Mouse (Mus musculus) limb, embryonic 15.5 days (tissue): ENCODE data around the gene Eng. TPM values are rescaled to one million over a fixed set of nuclear protein-coding genes. Genes with fewer than 3 reads are reported as not detected.

Source experiments
- ATAC-seq: fragments of 200-750 bp; cut with Nextera tagmentation; 2 replicates; pipeline ENCODE4 v1.8.0; 2017; ENCODE audit warnings: low read depth, moderate TSS enrichment; ENCODE audit not compliant: insufficient number of reproducible peaks, low FRiP score, low TSS enrichment
- H3K27ac ChIP-seq: fragments of 300-500 bp; sonication (generic); 2 replicates; pipeline ENCODE4 v1.5.1; 2015; ENCODE audit warnings: moderate library complexity, mild to moderate bottlenecking, inconsistent platforms
- H3K27me3 ChIP-seq: fragments of 300-500 bp; sonication (generic); 2 replicates; pipeline ENCODE4 v1.6.1; 2015; ENCODE audit warnings: inconsistent platforms
- H3K36me3 ChIP-seq: fragments of 300-500 bp; sonication (generic); 2 replicates; pipeline ENCODE4 v1.6.1; 2015; ENCODE audit warnings: inconsistent platforms
- H3K4me1 ChIP-seq: fragments of 300-500 bp; sonication (generic); 2 replicates; pipeline ENCODE4 v1.6.1; 2015; ENCODE audit warnings: inconsistent platforms
- H3K4me2 ChIP-seq: fragments of 300-500 bp; sonication (generic); 2 replicates; pipeline ENCODE4 v1.6.1; 2015; ENCODE audit warnings: mild to moderate bottlenecking, inconsistent platforms
- H3K4me3 ChIP-seq: fragments of 300-500 bp; sonication (generic); 2 replicates; pipeline ENCODE4 v1.5.1; 2015; ENCODE audit warnings: mild to moderate bottlenecking, inconsistent platforms
- H3K9ac ChIP-seq: fragments of 300-500 bp; sonication (generic); 2 replicates; pipeline ENCODE4 v1.6.1; 2015; ENCODE audit warnings: inconsistent platforms
- H3K9me3 ChIP-seq: fragments of 300-500 bp; sonication (generic); 2 replicates; pipeline ENCODE4 v1.6.1; 2016; ENCODE audit warnings: inconsistent platforms
- WGBS: fragments of 180-500 bp; shearing (Covaris S2); methylation state at CpG from one replicate; pipeline ENCODE4 v1.1.7; 2015; 5-methylcytosine and 5-hydroxymethylcytosine counted together
- polyA plus RNA-seq: library from polyadenylated mRNA; unstranded; fragments of >200 nt; fragmentation: Nextera tagmentation; extraction: Ambion mirVana; gene quantifications from 2 replicates; pipeline ENCODE4 v1.2.1, GENCODE M21; 2015

Gene Eng
- polyA plus RNA-seq, 1 experiment from 2014 or later = 64.6 TPM

- H3K4me3 ChIP-seq = no peak overlapping the region
- peaks cover 26% of the 10 kb centered on the region for H3K4me1 ChIP-seq
- H3K27me3 ChIP-seq = no peaks in the 10 kb centered on the region
- 84% methylated on average over 10 of the region's 10 CpGs for WGBS
- no peaks in the 10 kb centered on the region for H3K36me3 ChIP-seq
- no peak overlapping the region for H3K9ac ChIP-seq
- H3K4me2 ChIP-seq = no peak overlapping the region
- no peak for ATAC-seq
- no peak overlapping the region for H3K27ac ChIP-seq
- no peaks in the 10 kb centered on the region for H3K9me3 ChIP-seq
Observed at GRCm38 (mm10) chr2:32634277-32635105, 11.9 kb upstream of the Eng start.

GRCm38 (mm10) chr2:32636617-32637016, 9.8 kb upstream of the Eng start:
- no peak overlapping the region for H3K4me2 ChIP-seq
- no peak overlapping the region for H3K9ac ChIP-seq
- H3K27me3 ChIP-seq = no peaks in the 10 kb centered on the region
- H3K36me3 ChIP-seq = no peaks in the 10 kb centered on the region
- no peak overlapping the region for H3K4me3 ChIP-seq
- ATAC-seq = no peak
- WGBS = 84% methylated on average over 7 of the region's 7 CpGs
- H3K4me1 ChIP-seq = peaks cover 25% of the 10 kb centered on the region
- no peaks in the 10 kb centered on the region for H3K9me3 ChIP-seq
- H3K27ac ChIP-seq = peak overlapping the region; percentile 67

- Histone ChIP-seq H3K36me3 (no peaks in the 10 kb centered on the region), H3K4me2 (no peak overlapping the region), H3K27me3 (no peaks in the 10 kb centered on the region), H3K4me3 (no peak overlapping the region), H3K4me1 (peaks cover 26% of the 10 kb centered on the region), H3K27ac (peak overlapping the region; percentile 74), H3K9ac (no peak overlapping the region), H3K9me3 (no peaks in the 10 kb centered on the region)
- WGBS = 27% methylated on average over 11 of the region's 11 CpGs
- peak; percentile 32; the same call in 1 of the 2 replicates for ATAC-seq
Observed at GRCm38 (mm10) chr2:32637778-32638281, 8.6 kb upstream of the Eng start.

GRCm38 (mm10) chr2:32639632-32640031, 6.8 kb upstream of the Eng start:
- H3K27me3 ChIP-seq = no peaks in the 10 kb centered on the region
- no peak overlapping the region for H3K9ac ChIP-seq
- no peaks in the 10 kb centered on the region for H3K9me3 ChIP-seq
- no peak for ATAC-seq
- H3K4me1 ChIP-seq = peaks cover 23% of the 10 kb centered on the region
- WGBS = 91% methylated on average over 1 of the region's 1 CpGs
- no peak overlapping the region for H3K4me3 ChIP-seq
- no peak overlapping the region for H3K4me2 ChIP-seq
- H3K27ac ChIP-seq = no peak overlapping the region
- no peaks in the 10 kb centered on the region for H3K36me3 ChIP-seq

GRCm38 (mm10) chr2:32640550-32641051, 5.8 kb upstream of the Eng start:
- WGBS = 64% methylated on average over 6 of the region's 6 CpGs

GRCm38 (mm10) chr2:32641810-32642209, 4.6 kb upstream of the Eng start:
- 81% methylated on average over 5 of the region's 5 CpGs for WGBS
- Histone ChIP-seq H3K27me3 (no peaks in the 10 kb centered on the region), H3K4me1 (peaks cover 33% of the 10 kb centered on the region), H3K27ac (no peak overlapping the region), H3K36me3 (no peaks in the 10 kb centered on the region), H3K9me3 (no peaks in the 10 kb centered on the region), H3K9ac (no peak overlapping the region), H3K4me2 (no peak overlapping the region), H3K4me3 (no peak overlapping the region)
- ATAC-seq = no peak

More at GRCm38 (mm10) chr2:32640550-32641051, 5.8 kb upstream of the Eng start:
- Histone ChIP-seq H3K4me1 (peaks cover 26% of the 10 kb centered on the region), H3K4me3 (no peak overlapping the region), H3K36me3 (no peaks in the 10 kb centered on the region), H3K27ac (no peak overlapping the region), H3K27me3 (no peaks in the 10 kb centered on the region), H3K9ac (no peak overlapping the region), H3K4me2 (no peak overlapping the region), H3K9me3 (no peaks in the 10 kb centered on the region)
- ATAC-seq = no peak

- Histone ChIP-seq H3K4me1 (peaks cover 31% of the 10 kb centered on the region), H3K27ac (peak overlapping the region; percentile 58), H3K9me3 (no peaks in the 10 kb centered on the region), H3K4me3 (no peak overlapping the region), H3K36me3 (no peaks in the 10 kb centered on the region), H3K27me3 (no peaks in the 10 kb centered on the region), H3K4me2 (no peak overlapping the region), H3K9ac (no peak overlapping the region)
- peak; percentile 45; the same call in 1 of the 2 replicates for ATAC-seq
- 41% methylated on average over 7 of the region's 7 CpGs for WGBS
Observed at GRCm38 (mm10) chr2:32642813-32643212, 3.6 kb upstream of the Eng start.

GRCm38 (mm10) chr2:32644083-32644482, 2.3 kb upstream of the Eng start:
- Histone ChIP-seq H3K4me2 (no peak overlapping the region), H3K27me3 (no peaks in the 10 kb centered on the region), H3K4me3 (no peak overlapping the region), H3K36me3 (no peaks in the 10 kb centered on the region), H3K9ac (no peak overlapping the region), H3K9me3 (no peaks in the 10 kb centered on the region), H3K4me1 (peaks cover 29% of the 10 kb centered on the region), H3K27ac (no peak overlapping the region)
- ATAC-seq = no peak
- WGBS = 70% methylated on average over 9 of the region's 9 CpGs

- Histone ChIP-seq H3K9ac (no peak overlapping the region), H3K36me3 (no peaks in the 10 kb centered on the region), H3K4me3 (no peak overlapping the region), H3K4me2 (no peak overlapping the region), H3K27ac (no peak overlapping the region; the same call in 1 of the 2 replicates), H3K4me1 (peaks cover 29% of the 10 kb centered on the region), H3K27me3 (no peaks in the 10 kb centered on the region), H3K9me3 (no peaks in the 10 kb centered on the region)
- 82% methylated on average over 8 of the region's 8 CpGs for WGBS
- ATAC-seq = no peak
Observed at GRCm38 (mm10) chr2:32644799-32645475, 1.5 kb upstream of the Eng start.

GRCm38 (mm10) chr2:32645647-32646046, 748 bp upstream of the Eng start:
- H3K27me3 ChIP-seq = no peaks in the 10 kb centered on the region
- no peak for ATAC-seq
- H3K9ac ChIP-seq = no peak overlapping the region
- H3K36me3 ChIP-seq = no peaks in the 10 kb centered on the region
- WGBS = 63% methylated on average over 3 of the region's 3 CpGs
- no peaks in the 10 kb centered on the region for H3K9me3 ChIP-seq
- H3K4me1 ChIP-seq = peaks cover 29% of the 10 kb centered on the region
- H3K4me3 ChIP-seq = no peak overlapping the region
- peak overlapping the region; percentile 44 for H3K27ac ChIP-seq
- H3K4me2 ChIP-seq = no peak overlapping the region

GRCm38 (mm10) chr2:32647366-32647765, 971 bp downstream of the Eng start:
- Histone ChIP-seq H3K27ac (0 out of 2 replicates have a peak overlapping the region, but pooled peaks have one; percentile 12), H3K4me2 (peak overlapping the region; percentile 40), H3K9ac (no peak overlapping the region), H3K36me3 (no peaks in the 10 kb centered on the region), H3K4me3 (peak overlapping the region; percentile 34), H3K9me3 (no peaks in the 10 kb centered on the region), H3K4me1 (peaks cover 29% of the 10 kb centered on the region), H3K27me3 (no peaks in the 10 kb centered on the region)
- WGBS = 84% methylated on average over 7 of the region's 7 CpGs
- ATAC-seq = no peak

- Histone ChIP-seq H3K36me3 (no peaks in the 10 kb centered on the region), H3K9me3 (no peaks in the 10 kb centered on the region), H3K4me1 (peaks cover 27% of the 10 kb centered on the region), H3K9ac (no peak overlapping the region), H3K4me3 (no peak overlapping the region), H3K4me2 (no peak overlapping the region), H3K27me3 (no peaks in the 10 kb centered on the region), H3K27ac (0 out of 2 replicates have a peak overlapping the region, but pooled peaks have one; percentile 9)
- WGBS = 28% methylated on average over 7 of the region's 7 CpGs
- ATAC-seq = no peak
Observed at GRCm38 (mm10) chr2:32653764-32654163, 7.4 kb downstream of the Eng start.
